Mouse (Mus musculus): Measurements from ENCODE around the gene Rnf168.

Gene Rnf168

GRCm38 (mm10) chr16:32316601-32317000 lies 39.3 kb downstream of the Rnf168 start:
- no peak for DNase-seq

GRCm38 (mm10) chr16:32323953-32324352 lies 46.7 kb downstream of the Rnf168 start:
- no peak for DNase-seq

- peak; percentile 8 for DNase-seq
Observed at GRCm38 (mm10) chr16:32330876-32331670, 53.8 kb downstream of the Rnf168 start.

- peak; percentile 98 for DNase-seq
Observed at GRCm38 (mm10) chr16:32332040-32332555, 54.8 kb downstream of the Rnf168 start, which contains the start of gene Ubxn7. Ubxn7 (plus strand) TSS chr16:32332257.

GRCm38 (mm10) chr16:32332556-32333511 lies 55.6 kb downstream of the Rnf168 start:
- DNase-seq = peak; percentile 60

GRCm38 (mm10) chr16:32335146-32335545 lies 57.9 kb downstream of the Rnf168 start:
- DNase-seq = no peak

- no peak for DNase-seq
Observed at GRCm38 (mm10) chr16:32336026-32336780, 58.9 kb downstream of the Rnf168 start.

- no peak for DNase-seq
Observed at GRCm38 (mm10) chr16:32337001-32337400, 59.7 kb downstream of the Rnf168 start.

GRCm38 (mm10) chr16:32340451-32340850 lies 63.2 kb downstream of the Rnf168 start:
- DNase-seq = no peak

- DNase-seq = no peak
Observed at GRCm38 (mm10) chr16:32345521-32345920, 68.3 kb downstream of the Rnf168 start.

- no peak for DNase-seq
Observed at GRCm38 (mm10) chr16:32350776-32351175, 73.5 kb downstream of the Rnf168 start.
